ENCODE assay signal across 10 mouse cellular contexts in the genomic region with DNA sequence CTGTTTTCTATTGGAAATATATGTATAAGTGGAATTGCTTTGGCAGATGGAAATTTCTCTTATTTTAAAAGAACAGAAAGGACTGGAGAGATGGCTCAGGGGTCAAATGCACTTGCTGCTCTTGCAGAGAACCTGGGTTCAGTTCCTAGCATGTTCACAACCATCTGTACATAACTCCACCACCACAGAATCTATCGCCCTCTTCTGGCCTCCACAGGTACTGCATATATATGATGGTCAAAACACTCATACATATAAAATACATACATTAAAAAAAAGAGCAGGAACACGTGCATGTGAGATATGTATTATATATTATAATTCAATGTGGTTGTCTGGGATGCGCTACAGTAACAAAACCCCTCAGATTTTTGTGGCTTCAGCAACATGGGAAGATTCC. TPM values are rescaled to one million over a fixed set of nuclear protein-coding genes. Genes with fewer than 3 reads are reported as not detected.
DNase-seq lines count a peak whose midpoint lies in the region; ATAC-seq and TF ChIP-seq lines count a peak whose summit lies in the region.
"Had no signal": no experiment of that assay in that cellular context is flagged by ENCODE, and none has a peak within 500 bp of the region (broad histone marks: within the 10 kb centered on the region; RNA-seq: fewer than 3 reads in every experiment).

No protein-coding gene starts in this region.

- no peak for ATAC-seq in heart, postnatal 0 days (ENCODE audit: insufficient read depth, low read depth)
- no peak for ATAC-seq in heart, embryonic 11.5 days (replicated peaks; ENCODE audit: insufficient number of reproducible peaks, low FRiP score, low TSS enrichment)
- ATAC-seq in stomach, postnatal 0 days (ENCODE audit: low FRiP score, low TSS enrichment): no peak

- H3K36me3 ChIP-seq in heart, postnatal 0 days (replicated peaks; ENCODE audit: control insufficient read depth, insufficient read depth, low read length): no peaks in the 10 kb centered on the region
- no peaks in the 10 kb centered on the region for H3K36me3 ChIP-seq in heart, embryonic 11.5 days (ENCODE audit: control insufficient read depth, insufficient read depth, low read length)
- no peaks in the 10 kb centered on the region for H3K36me3 ChIP-seq in spleen, adult 2 months (ENCODE audit: control insufficient read depth, insufficient read depth, low read length)
- H3K36me3 ChIP-seq in stomach, postnatal 0 days (ENCODE audit: control insufficient read depth, insufficient read depth, low read length): no peaks in the 10 kb centered on the region

- no peaks in the 10 kb centered on the region for H3K27me3 ChIP-seq in heart, postnatal 0 days (ENCODE audit: control insufficient read depth, insufficient read depth, low read length)
- H3K27me3 ChIP-seq in heart, embryonic 11.5 days (ENCODE audit: control insufficient read depth, insufficient read depth, low read length): no peaks in the 10 kb centered on the region
- no peaks in the 10 kb centered on the region for H3K27me3 ChIP-seq in spleen, adult 2 months (ENCODE audit: control insufficient read depth, insufficient read depth, low read length)
- no peaks in the 10 kb centered on the region for H3K27me3 ChIP-seq in stomach, postnatal 0 days (ENCODE audit: control insufficient read depth, insufficient read depth, low read length)

- TF ChIP-seq CTCF in heart, postnatal 0 days (IDR thresholded peaks at IDR 0.05; ENCODE audit: low read depth): peak; percentile 36
- TF ChIP-seq CTCF in spleen, adult 2 months (IDR thresholded peaks at IDR 0.05; ENCODE audit: extremely low read depth, insufficient read depth, insufficient read length, insufficient replicate concordance): peak; percentile 4; the same call in 1 of the 2 replicates
- peak; percentile 72 for TF ChIP-seq CTCF in stomach, postnatal 0 days (IDR thresholded peaks at IDR 0.05; ENCODE audit: low read depth)

- no peak for DNase-seq in heart, postnatal 0 days (ENCODE audit: low spot score)
- DNase-seq in spleen, adult 2 months (ENCODE audit: low read depth in 1 of 2, low spot score in 2 of 2): no peak
- DNase-seq in spleen, postnatal 36 days (ENCODE audit: low spot score in 2 of 2): no peak
- DNase-seq in embryo, embryonic 10.5 days (ENCODE audit: low spot score): peak; percentile 59
- no peak for DNase-seq in stomach, postnatal 0 days (ENCODE audit: low spot score)
- DNase-seq in left cerebral cortex, adult 9 months (ENCODE audit: low spot score in 2 of 2): no peak
- no peak for DNase-seq in adrenal gland, postnatal 14 days
- DNase-seq: cerebellum, postnatal 36 days; gastrocnemius, postnatal 10 days had no signal

- no peak for TF ChIP-seq EP300 in heart, postnatal 0 days (IDR thresholded peaks at IDR 0.05; ENCODE audit: low read depth)
- no peak for TF ChIP-seq EP300 in stomach, postnatal 0 days (optimal IDR thresholded peaks at IDR 0.05)

- H3K9ac ChIP-seq in heart, postnatal 0 days (replicated peaks; ENCODE audit: low read depth, low read length): no peak overlapping the region
- no peak overlapping the region for H3K9ac ChIP-seq in heart, embryonic 11.5 days (ENCODE audit: low read depth, low read length)
- H3K9ac ChIP-seq in stomach, postnatal 0 days (ENCODE audit: low read length): no peak overlapping the region

- H3K4me2 ChIP-seq in heart, postnatal 0 days (ENCODE audit: low read depth, low read length): no peak overlapping the region
- H3K4me2 ChIP-seq in heart, embryonic 11.5 days: no peak overlapping the region
- H3K4me2 ChIP-seq in stomach, postnatal 0 days (replicated peaks; ENCODE audit: low read depth): no peak overlapping the region

- H3K27ac ChIP-seq in heart, postnatal 0 days (ENCODE audit: low read depth): no peak overlapping the region
- H3K27ac ChIP-seq in heart, embryonic 11.5 days (ENCODE audit: low read depth, low read length): no peak overlapping the region
- no peak overlapping the region for H3K27ac ChIP-seq in spleen, adult 2 months (ENCODE audit: insufficient read depth, low read length)
- no peak overlapping the region for H3K27ac ChIP-seq in stomach, postnatal 0 days (replicated peaks)

- no peak overlapping the region for H3K4me3 ChIP-seq in heart, postnatal 0 days (ENCODE audit: low read depth, low read length)
- H3K4me3 ChIP-seq in heart, embryonic 11.5 days (ENCODE audit: low read depth, low read length): no peak overlapping the region
- no peak overlapping the region for H3K4me3 ChIP-seq in spleen, adult 2 months (ENCODE audit: extremely low read depth, insufficient read depth, insufficient read length)
- no peak overlapping the region for H3K4me3 ChIP-seq in stomach, postnatal 0 days (ENCODE audit: low read depth, low read length)

- no peaks in the 10 kb centered on the region for H3K4me1 ChIP-seq in heart, postnatal 0 days (ENCODE audit: control insufficient read depth, insufficient read depth)
- no peaks in the 10 kb centered on the region for H3K4me1 ChIP-seq in heart, embryonic 11.5 days (ENCODE audit: control insufficient read depth, insufficient read depth, low read length)
- H3K4me1 ChIP-seq in spleen, adult 2 months (ENCODE audit: control insufficient read depth, insufficient read depth, insufficient read length): no peaks in the 10 kb centered on the region
- H3K4me1 ChIP-seq in stomach, postnatal 0 days (replicated peaks; ENCODE audit: control insufficient read depth, insufficient read depth): no peaks in the 10 kb centered on the region

- no peaks in the 10 kb centered on the region for H3K9me3 ChIP-seq in heart, postnatal 0 days (replicated peaks; ENCODE audit: control insufficient read depth, low read length)
- no peaks in the 10 kb centered on the region for H3K9me3 ChIP-seq in heart, embryonic 11.5 days (replicated peaks; ENCODE audit: control insufficient read depth, low read length)
- H3K9me3 ChIP-seq in stomach, postnatal 0 days (ENCODE audit: control insufficient read depth, low read length): no peaks in the 10 kb centered on the region

- 38% methylated on average over 3 of the region's 3 CpGs for WGBS in heart, postnatal 0 days
- WGBS in heart, embryonic 11.5 days (ENCODE audit: insufficient replicate concordance): 34% methylated on average over 3 of the region's 3 CpGs
- WGBS in spleen, adult 2 months: 47% methylated on average over 3 of the region's 3 CpGs
- WGBS in stomach, postnatal 0 days: 43% methylated on average over 3 of the region's 3 CpGs

- no peak for TF ChIP-seq POLR2A in spleen, adult 2 months (IDR thresholded peaks at IDR 0.05; ENCODE audit: low read depth, low read length)

RNA-seq across cellular contexts. Expression of a gene that starts 10.1 kb away (rescaled TPM):
- total RNA-seq in heart, postnatal 0 days (2014; rRNA removed; ENCODE audit: low replicate concordance): 11.8 and 18.9 TPM in 2 replicates
- polyA plus RNA-seq in heart, postnatal 0 days (2015; fragmentation: Nextera tagmentation; extraction: Ambion mirVana): 11.4 and 12.9 TPM in 2 replicates
- 19.5 and 22.2 TPM in 2 replicates for polyA plus RNA-seq in heart, embryonic 11.5 days (2014; fragmentation: Nextera tagmentation; extraction: Ambion mirVana)
- 4.5 and 5.1 TPM in 2 replicates for polyA plus RNA-seq in spleen, adult 2 months (2012; rRNA removed)
- polyA plus RNA-seq in stomach, postnatal 0 days (2015; fragmentation: Nextera tagmentation; extraction: Ambion mirVana): 6.9 and 7.2 TPM in 2 replicates
- 16.8 and 20.1 TPM in 2 replicates for total RNA-seq in adrenal gland, postnatal 14 days (2021)

RNA-seq across cellular contexts. Expression of a gene that starts 34.2 kb away (rescaled TPM):
- total RNA-seq in heart, postnatal 0 days (2014; rRNA removed; ENCODE audit: low replicate concordance): 0.15 and 0.23 TPM in 2 replicates
- polyA plus RNA-seq in heart, postnatal 0 days (2015; fragmentation: Nextera tagmentation; extraction: Ambion mirVana): 0.18 and 0.19 TPM in 2 replicates
- polyA plus RNA-seq in heart, embryonic 11.5 days (2014; fragmentation: Nextera tagmentation; extraction: Ambion mirVana): 0.58 and 0.70 TPM in 2 replicates
- 1.0 and 1.8 TPM in 2 replicates for polyA plus RNA-seq in spleen, adult 2 months (2012; rRNA removed)
- polyA plus RNA-seq in stomach, postnatal 0 days (2015; fragmentation: Nextera tagmentation; extraction: Ambion mirVana): 0.46 and 0.67 TPM in 2 replicates
- total RNA-seq in adrenal gland, postnatal 14 days (2021): 1.0 and 2.0 TPM in 2 replicates

Comparison
In these comparisons a context has a peak if more than half of its experiments do, and no peak if none do; other contexts are left out.
1. CTCF ChIP-seq: peak in every context shown above with its lines; median percentile 72 in stomach, postnatal 0 days; 36 in heart, postnatal 0 days; 4 in spleen, adult 2 months.